Mouse (Mus musculus) midbrain, embryonic 13.5 days (tissue): ENCODE results near the gene Mfap1a. TPM values are rescaled to one million over a fixed set of nuclear protein-coding genes. Genes with fewer than 3 reads are reported as not detected.
"Not testable (repeated sequence)": the region's sequence is repeated elsewhere in the genome, so short reads cannot be mapped to it uniquely, and the experiment has no call there.

Experiments
- ATAC-seq: fragments of 200-750 bp; cut with Nextera tagmentation; 2 replicates; pipeline ENCODE4 v1.8.0; 2017; ENCODE audit warnings: mild to moderate bottlenecking, moderate TSS enrichment, moderate library complexity
- H3K27ac ChIP-seq: fragments of 300-500 bp; sonication (generic); 2 replicates; pipeline ENCODE4 v1.5.1; 2015; ENCODE audit warnings: inconsistent platforms, mild to moderate bottlenecking, moderate library complexity
- H3K27me3 ChIP-seq: fragments of 300-500 bp; sonication (generic); 2 replicates; pipeline ENCODE4 v1.6.1; 2015; ENCODE audit warnings: mild to moderate bottlenecking, inconsistent platforms
- H3K36me3 ChIP-seq: fragments of 300-500 bp; sonication (generic); 2 replicates; pipeline ENCODE4 v1.6.1; 2015; ENCODE audit warnings: mild to moderate bottlenecking, inconsistent platforms
- H3K4me1 ChIP-seq: fragments of 300-500 bp; sonication (generic); replicated peaks from 2 replicates; pipeline ENCODE4 v1.6.1; 2015; ENCODE audit warnings: inconsistent platforms
- H3K4me2 ChIP-seq: fragments of 300-500 bp; sonication (generic); replicated peaks from 2 replicates; pipeline ENCODE4 v1.6.1; 2015; ENCODE audit warnings: moderate library complexity, mild to moderate bottlenecking, inconsistent platforms
- H3K4me3 ChIP-seq: fragments of 300-500 bp; sonication (generic); replicated peaks from 2 replicates; pipeline ENCODE4 v1.5.1; 2015; ENCODE audit warnings: mild to moderate bottlenecking, inconsistent platforms
- H3K9ac ChIP-seq: fragments of 300-500 bp; sonication (generic); replicated peaks from 2 replicates; pipeline ENCODE4 v1.6.1; 2015; ENCODE audit warnings: mild to moderate bottlenecking, inconsistent platforms
- H3K9me3 ChIP-seq: fragments of 300-500 bp; sonication (generic); 2 replicates; pipeline ENCODE4 v1.6.1; 2016; ENCODE audit warnings: mild to moderate bottlenecking, inconsistent platforms
- WGBS: fragments of 180-500 bp; shearing (Covaris S2); methylation state at CpG from one replicate; pipeline ENCODE4 v1.1.7; 2015; 5-methylcytosine and 5-hydroxymethylcytosine counted together
- polyA plus RNA-seq: library from polyadenylated mRNA; unstranded; fragments of >200 nt; fragmentation: Nextera tagmentation; extraction: Ambion mirVana; gene quantifications from 2 replicates; pipeline ENCODE4 v1.2.1, GENCODE M21; 2015

Gene Mfap1a
- polyA plus RNA-seq, 1 experiment from 2014 or later = 37.3 TPM

DNA sequence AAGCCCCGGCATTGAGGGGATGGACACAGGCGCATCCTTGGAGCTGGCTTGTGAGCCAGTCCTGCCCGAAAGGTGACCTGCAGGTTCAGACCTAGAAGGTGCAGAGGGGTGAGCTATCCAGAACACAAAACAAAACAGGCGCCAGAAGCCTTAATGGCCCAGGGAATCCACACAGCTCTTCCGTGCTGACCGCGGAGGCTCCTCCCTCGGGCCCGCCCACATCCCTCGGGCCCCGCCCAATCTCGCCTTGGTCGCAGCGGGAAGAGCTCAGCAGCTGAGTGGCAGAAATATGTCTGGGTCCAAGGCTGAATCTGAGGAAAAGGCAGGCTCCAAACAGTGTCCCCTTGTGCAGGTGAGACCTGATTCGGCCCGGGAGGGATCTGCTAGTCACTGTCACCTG is 3.1 kb upstream of the Mfap1a start:
- Histone ChIP-seq H3K4me3 (peak overlapping the region; percentile 34), H3K4me2 (peak overlapping the region; percentile 51), H3K27me3 (no peaks in the 10 kb centered on the region), H3K4me1 (peaks cover 21% of the 10 kb centered on the region), H3K27ac (no peak overlapping the region), H3K36me3 (peaks cover 13% of the 10 kb centered on the region), H3K9me3 (no peaks in the 10 kb centered on the region), H3K9ac (peak overlapping the region; percentile 52)
- 19% methylated on average over 16 of the region's 16 CpGs for WGBS
- ATAC-seq = peak; percentile 55

DNA sequence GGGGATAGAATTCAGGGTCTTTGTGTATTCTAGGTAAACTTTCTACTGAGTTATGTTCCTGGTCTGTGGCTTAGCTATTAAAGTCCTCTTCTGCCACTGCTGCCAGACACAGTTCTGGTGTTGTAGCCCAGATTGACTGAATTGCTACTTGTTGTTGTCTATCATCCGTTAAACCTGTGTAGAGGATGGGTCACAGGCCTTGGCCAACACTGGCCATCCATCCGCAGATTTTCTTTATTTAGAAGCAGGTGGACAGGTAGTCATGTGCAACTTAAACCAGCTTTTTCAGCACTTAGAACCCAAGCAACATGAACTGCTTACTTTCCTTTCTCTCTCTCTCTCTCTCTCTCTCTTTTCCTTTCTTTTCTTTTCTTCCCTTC is 1.5 kb upstream of the Mfap1a start:
- Histone ChIP-seq H3K4me3 (peak overlapping the region; percentile 61), H3K4me2 (peak overlapping the region; percentile 64), H3K27ac (no peak overlapping the region), H3K27me3 (no peaks in the 10 kb centered on the region), H3K4me1 (peaks cover 21% of the 10 kb centered on the region), H3K36me3 (peaks cover 16% of the 10 kb centered on the region), H3K9ac (peak overlapping the region; percentile 70; the same call in 1 of the 2 replicates), H3K9me3 (no peaks in the 10 kb centered on the region)
- WGBS = 91% methylated on average over 2 of the region's 2 CpGs
- ATAC-seq = no peak

GRCm38 (mm10) chr2:121507173-121507950 is 897 bp upstream of the Mfap1a start:
- WGBS = 18% methylated on average over 12 of the region's 12 CpGs
- H3K36me3 ChIP-seq = peaks cover 16% of the 10 kb centered on the region
- no peaks in the 10 kb centered on the region for H3K9me3 ChIP-seq
- peaks cover 21% of the 10 kb centered on the region for H3K4me1 ChIP-seq
- peak overlapping the region; percentile 70 for H3K9ac ChIP-seq
- no peak overlapping the region for H3K27ac ChIP-seq
- peak overlapping the region; percentile 64 for H3K4me2 ChIP-seq
- no peak for ATAC-seq
- no peaks in the 10 kb centered on the region for H3K27me3 ChIP-seq
- H3K4me3 ChIP-seq = peak overlapping the region; percentile 61

DNA sequence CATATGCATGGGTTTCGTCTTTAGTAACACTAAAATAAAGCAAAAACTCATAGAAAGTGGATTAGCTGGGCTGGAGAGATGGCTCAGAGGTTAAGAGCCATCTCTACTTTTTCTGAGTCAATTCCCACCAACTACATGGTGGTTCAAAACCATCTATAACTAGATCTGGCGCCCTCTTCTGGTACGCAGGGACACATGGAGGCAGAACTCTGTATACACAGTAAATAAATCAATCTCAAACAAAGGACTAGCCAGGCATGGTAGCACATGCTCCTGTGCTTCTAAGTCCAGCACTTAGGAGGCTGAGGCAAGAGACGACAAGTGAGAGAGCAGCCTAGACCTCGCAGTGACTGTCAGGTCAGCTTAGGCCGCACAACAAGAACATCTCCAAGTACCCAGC is 4.9 kb downstream of the Mfap1a start:
- H3K4me2 ChIP-seq, H3K9me3 ChIP-seq, H3K27me3 ChIP-seq, ATAC-seq, H3K27ac ChIP-seq, H3K4me3 ChIP-seq, H3K36me3 ChIP-seq, H3K9ac ChIP-seq, H3K4me1 ChIP-seq: not testable (repeated sequence)
- WGBS = 85% methylated on average over 3 of the region's 6 CpGs

- 90% methylated on average over 2 of the region's 2 CpGs for WGBS
Measured at GRCm38 (mm10) chr2:121484403-121484802, 22.1 kb downstream of the Mfap1a start.

DNA sequence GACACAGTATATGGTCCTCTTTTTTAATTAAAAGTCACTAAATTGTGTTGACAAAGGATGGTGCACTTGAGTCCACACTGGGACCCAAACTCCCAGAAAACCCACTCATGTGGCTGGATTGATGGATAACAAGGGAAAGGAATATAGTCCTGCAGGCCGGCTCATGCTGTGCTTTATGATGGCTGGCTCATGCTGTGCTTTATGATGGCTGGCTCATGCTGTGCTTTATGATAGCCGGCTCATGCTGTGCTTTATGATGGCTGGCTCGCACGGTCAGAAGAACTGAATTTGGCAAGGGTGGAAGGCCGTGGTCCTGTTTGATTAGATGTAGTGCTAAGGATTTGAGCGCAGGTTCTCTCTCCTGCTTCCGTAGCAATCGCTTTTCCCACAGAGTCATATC is 22.9 kb downstream of the Mfap1a start:
- Histone ChIP-seq H3K4me2 (no peak overlapping the region), H3K4me3 (no peak overlapping the region), H3K9ac (no peak overlapping the region; the same call in 1 of the 2 replicates), H3K9me3 (no peaks in the 10 kb centered on the region), H3K36me3 (no peaks in the 10 kb centered on the region), H3K27ac (peak overlapping the region; percentile 35), H3K4me1 (peaks cover 5% of the 10 kb centered on the region; the same call in 1 of the 2 replicates), H3K27me3 (no peaks in the 10 kb centered on the region)
- whole genome bisulfite sequencing = 44% methylated on average over 8 of the region's 8 CpGs
- ATAC-seq = peak; percentile 40; the same call in 1 of the 2 replicates

More at GRCm38 (mm10) chr2:121484403-121484802, 22.1 kb downstream of the Mfap1a start:
- not testable (repeated sequence) for H3K9me3 ChIP-seq, H3K4me1 ChIP-seq, H3K4me2 ChIP-seq, H3K4me3 ChIP-seq, H3K36me3 ChIP-seq, ATAC-seq, H3K9ac ChIP-seq, H3K27ac ChIP-seq, H3K27me3 ChIP-seq

GRCm38 (mm10) chr2:121480916-121481315 is 25.5 kb downstream of the Mfap1a start:
- H3K9me3 ChIP-seq, H3K27me3 ChIP-seq, H3K4me3 ChIP-seq, H3K27ac ChIP-seq, ATAC-seq, H3K4me2 ChIP-seq, H3K9ac ChIP-seq, H3K36me3 ChIP-seq, H3K4me1 ChIP-seq: not testable (repeated sequence)
- 88% methylated on average over 13 of the region's 13 CpGs for WGBS

DNA sequence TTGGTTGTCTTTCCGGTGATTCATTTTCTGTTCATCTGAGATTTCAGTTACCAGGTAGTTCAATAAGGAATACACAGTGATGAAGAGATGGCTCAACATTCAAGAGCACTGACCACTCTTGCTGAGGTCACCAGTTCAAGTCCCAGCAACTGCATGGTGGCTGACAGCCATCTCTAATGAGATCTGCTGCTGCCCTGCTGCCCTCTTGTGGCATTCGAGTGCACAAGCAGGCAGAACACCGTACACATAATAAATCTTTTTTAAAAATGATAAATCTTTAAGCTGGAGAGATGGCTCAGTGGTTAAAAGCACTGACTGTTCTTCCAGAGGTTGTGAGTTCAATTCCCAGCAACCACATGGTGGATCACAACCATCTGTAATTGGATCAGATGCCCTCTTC is 26.0 kb downstream of the Mfap1a start:
- Histone ChIP-seq H3K9ac (no peak overlapping the region), H3K36me3 (no peaks in the 10 kb centered on the region), H3K27ac (no peak overlapping the region), H3K4me2 (no peak overlapping the region), H3K4me3 (no peak overlapping the region), H3K9me3 (no peaks in the 10 kb centered on the region), H3K4me1 (peaks cover 5% of the 10 kb centered on the region; the same call in 1 of the 2 replicates), H3K27me3 (no peaks in the 10 kb centered on the region)
- 62% methylated on average over 3 of the region's 3 CpGs for WGBS
- no peak for ATAC-seq

DNA sequence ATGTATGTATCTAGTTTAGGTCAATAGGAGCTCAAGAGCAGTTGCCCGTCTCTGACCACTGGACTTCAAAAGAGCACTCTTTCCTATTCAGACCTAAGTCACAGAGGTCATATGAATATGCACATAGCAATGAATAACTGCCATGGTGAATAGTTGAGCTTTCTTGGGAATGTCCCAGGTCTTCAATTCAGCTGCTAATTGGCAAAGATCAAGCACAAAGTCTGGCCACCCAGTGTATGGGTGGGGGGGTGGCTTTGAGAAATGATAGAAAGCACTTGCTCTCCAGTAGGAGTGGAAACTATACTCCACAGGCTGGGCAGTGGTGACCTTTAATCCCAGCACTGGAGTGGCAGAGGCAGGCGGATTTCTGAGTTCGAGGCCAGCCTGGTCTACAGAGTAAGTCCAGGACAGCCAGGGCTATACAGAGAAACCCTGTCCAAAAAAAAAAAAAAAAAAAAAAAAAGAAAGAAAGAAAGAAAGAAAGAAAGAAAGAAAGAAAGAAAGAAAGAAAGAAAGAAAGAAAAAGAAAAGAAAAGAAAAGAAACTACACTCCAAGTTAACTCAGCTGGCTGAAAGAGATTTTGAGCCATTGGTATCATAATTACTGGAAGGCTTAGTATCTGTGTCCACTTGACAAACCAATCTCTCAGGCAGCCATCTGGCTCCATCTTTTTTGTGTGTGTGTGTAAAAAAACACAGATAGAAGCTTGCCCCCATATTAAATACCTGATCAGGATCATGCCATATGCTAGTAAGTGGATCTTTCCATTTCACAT is 28.8 kb downstream of the Mfap1a start:
- no peak for ATAC-seq
- Histone ChIP-seq H3K36me3 (no peaks in the 10 kb centered on the region), H3K4me3 (no peak overlapping the region), H3K9ac (no peak overlapping the region), H3K27me3 (no peaks in the 10 kb centered on the region), H3K4me2 (no peak overlapping the region), H3K4me1 (0 out of 2 replicates have a peak, but pooled peaks cover 4% of the 10 kb centered on the region), H3K9me3 (no peaks in the 10 kb centered on the region), H3K27ac (no peak overlapping the region)
- WGBS = 79% methylated on average over 3 of the region's 3 CpGs

GRCm38 (mm10) chr2:121475306-121475705 is 31.2 kb downstream of the Mfap1a start:
- WGBS = 95% methylated on average over 2 of the region's 2 CpGs

GRCm38 (mm10) chr2:121474180-121474535 is 32.3 kb downstream of the Mfap1a start:
- WGBS = 34% methylated on average over 8 of the region's 8 CpGs
- Histone ChIP-seq H3K9me3 (no peaks in the 10 kb centered on the region), H3K4me2 (peak overlapping the region; percentile 82), H3K4me1 (peaks cover 4% of the 10 kb centered on the region; the same call in 1 of the 2 replicates), H3K9ac (peak overlapping the region; percentile 76; the same call in 1 of the 2 replicates), H3K4me3 (peak overlapping the region; percentile 62), H3K36me3 (peaks cover 10% of the 10 kb centered on the region; the same call in 1 of the 2 replicates), H3K27ac (peak overlapping the region; percentile 62), H3K27me3 (no peaks in the 10 kb centered on the region)
- ATAC-seq = no peak; the same call in 1 of the 2 replicates

More at GRCm38 (mm10) chr2:121475306-121475705, 31.2 kb downstream of the Mfap1a start:
- H3K27me3 ChIP-seq, H3K4me3 ChIP-seq, H3K9ac ChIP-seq, H3K9me3 ChIP-seq, H3K36me3 ChIP-seq, H3K27ac ChIP-seq, H3K4me2 ChIP-seq, H3K4me1 ChIP-seq, ATAC-seq: not testable (repeated sequence)
